Mouse (Mus musculus) heart, embryonic 12.5 days (tissue): ENCODE measurements around the gene Crebbp. TPM values are rescaled to one million over a fixed set of nuclear protein-coding genes. Genes with fewer than 3 reads are reported as not detected.

Source experiments
- ATAC-seq: fragments of 200-750 bp; cut with Nextera tagmentation; 2 replicates; pipeline ENCODE4 v1.8.0; 2017; ENCODE audit warnings: moderate TSS enrichment, moderate library complexity; ENCODE audit not compliant: insufficient number of reproducible peaks, low FRiP score
- H3K27ac ChIP-seq: fragments of 300-500 bp; sonication (generic); 2 replicates; pipeline ENCODE4 v1.5.1; 2016; ENCODE audit warnings: mild to moderate bottlenecking, moderate library complexity; ENCODE audit not compliant: poor library complexity, severe bottlenecking
- H3K27me3 ChIP-seq: fragments of 300-500 bp; sonication (generic); replicated peaks from 2 replicates; pipeline ENCODE4 v1.6.1; 2016; ENCODE audit warnings: mild to moderate bottlenecking, moderate library complexity
- H3K36me3 ChIP-seq: fragments of 300-500 bp; sonication (generic); 2 replicates; pipeline ENCODE4 v1.6.1; 2016; ENCODE audit warnings: mild to moderate bottlenecking, moderate library complexity
- H3K4me1 ChIP-seq: fragments of 300-500 bp; sonication (generic); replicated peaks from 2 replicates; pipeline ENCODE4 v1.6.1; 2016; ENCODE audit warnings: mild to moderate bottlenecking
- H3K4me2 ChIP-seq: fragments of 300-500 bp; sonication (generic); 2 replicates; pipeline ENCODE4 v1.6.1; 2016; ENCODE audit warnings: mild to moderate bottlenecking, moderate library complexity
- H3K4me3 ChIP-seq: fragments of 300-500 bp; sonication (generic); 2 replicates; pipeline ENCODE4 v1.5.1; 2016; ENCODE audit warnings: mild to moderate bottlenecking
- H3K9ac ChIP-seq: fragments of 300-500 bp; sonication (generic); 2 replicates; pipeline ENCODE4 v1.6.1; 2016; ENCODE audit warnings: mild to moderate bottlenecking, moderate library complexity
- H3K9me3 ChIP-seq: fragments of 300-500 bp; sonication (generic); replicated peaks from 2 replicates; pipeline ENCODE4 v1.6.1; 2016; ENCODE audit warnings: mild to moderate bottlenecking, moderate library complexity
- WGBS: fragments of 180-500 bp; shearing (Covaris S2); methylation state at CpG from one replicate; pipeline ENCODE4 v1.1.7; 2016; 5-methylcytosine and 5-hydroxymethylcytosine counted together
- polyA plus RNA-seq: library from polyadenylated mRNA; unstranded; fragments of >200 nt; fragmentation: Nextera tagmentation; extraction: Ambion mirVana; gene quantifications from 2 replicates; pipeline ENCODE4 v1.2.1, GENCODE M21; 2016

Gene Crebbp
- polyA plus RNA-seq, 1 experiment from 2014 or later = 23.2 TPM

DNA sequence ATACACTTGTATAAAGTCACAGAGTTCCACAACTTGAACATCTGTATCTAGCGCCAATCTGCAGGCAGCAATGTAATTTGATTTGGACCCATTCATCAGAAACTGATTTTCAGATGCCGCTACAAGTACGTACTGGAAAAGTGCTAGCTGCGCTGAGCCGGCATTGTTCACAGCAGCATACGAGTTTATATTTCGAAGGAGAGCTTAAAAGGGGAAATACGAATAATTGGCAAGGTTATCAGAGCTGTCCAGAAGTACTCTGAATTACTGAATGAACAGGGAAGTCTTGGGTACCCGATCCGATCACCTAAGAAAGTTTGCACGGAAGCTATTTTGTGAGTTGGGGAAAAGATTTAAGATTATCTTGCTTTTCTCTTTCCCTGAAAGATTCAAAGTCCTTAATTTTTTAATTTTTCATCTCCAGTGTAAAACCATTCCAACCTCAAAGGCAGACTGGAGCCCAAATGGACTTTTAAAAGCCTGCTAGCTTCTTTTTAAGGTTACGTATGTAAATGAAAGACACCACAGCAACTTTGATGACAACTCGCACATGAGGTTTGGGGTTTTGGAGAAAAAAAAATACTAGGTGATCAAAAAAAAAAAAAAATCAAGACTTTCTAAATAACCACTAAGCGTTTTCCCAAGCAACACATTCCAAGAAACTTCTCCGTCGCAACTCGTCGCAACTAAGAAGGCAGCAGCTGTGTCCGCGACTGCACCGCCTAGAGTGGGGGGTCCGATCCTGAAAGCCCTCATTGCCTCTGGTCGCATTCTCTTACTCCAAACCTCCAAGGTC is 1.4 kb downstream of the Crebbp start:
- Histone ChIP-seq H3K9me3 (no peaks in the 10 kb centered on the region), H3K27me3 (peaks cover 12% of the 10 kb centered on the region; the same call in 1 of the 2 replicates), H3K4me2 (peak overlapping the region; percentile 70), H3K36me3 (peaks cover 4% of the 10 kb centered on the region; the same call in 1 of the 2 replicates), H3K9ac (peak overlapping the region; percentile 96), H3K4me1 (peaks cover 22% of the 10 kb centered on the region), H3K4me3 (peak overlapping the region; percentile 94), H3K27ac (peak overlapping the region; percentile 98)
- 0 out of 2 replicates have a peak, but pooled peaks have one; percentile 2 for ATAC-seq
- WGBS = 10% methylated on average over 23 of the region's 23 CpGs

DNA sequence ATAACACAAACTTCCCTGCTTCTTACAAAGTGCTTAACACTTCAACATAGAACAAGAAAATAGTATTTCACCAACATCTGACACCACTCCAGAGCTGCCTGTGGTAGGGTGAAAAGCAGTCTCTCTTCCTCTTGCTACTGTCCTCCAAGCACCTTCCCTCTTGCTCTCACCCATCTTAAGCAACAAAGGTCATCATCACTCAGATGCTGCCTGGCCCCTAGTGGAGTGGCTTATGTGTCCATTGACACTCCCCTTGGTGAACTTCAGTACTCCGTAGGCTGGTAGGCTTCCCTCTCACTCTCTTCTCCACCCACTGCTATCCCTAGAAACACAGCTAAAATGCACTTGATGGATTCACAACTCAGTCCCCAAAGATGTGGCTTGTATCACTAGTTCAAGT is 3.5 kb downstream of the Crebbp start:
- H3K4me3 ChIP-seq = no peak overlapping the region

DNA sequence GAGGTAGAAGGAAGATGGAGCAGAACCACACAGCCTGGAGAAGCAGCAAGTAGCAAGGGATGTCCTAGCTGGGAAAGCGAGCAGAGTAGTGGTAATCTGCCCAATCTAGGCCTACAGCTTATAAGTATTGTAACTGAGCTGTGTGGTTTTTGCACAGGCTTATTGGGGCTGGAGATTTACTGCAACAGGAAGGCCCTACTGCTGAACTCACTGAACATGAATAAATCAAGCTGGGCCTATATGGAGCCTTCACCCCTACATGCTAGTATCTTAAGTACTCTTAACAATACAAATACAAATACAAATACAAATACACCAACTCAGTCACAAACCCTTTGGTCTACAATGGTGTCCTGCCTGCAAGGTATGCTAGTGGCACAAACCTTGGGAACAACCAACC is 10.2 kb downstream of the Crebbp start:
- H3K9me3 ChIP-seq = no peaks in the 10 kb centered on the region
- no peak overlapping the region for H3K27ac ChIP-seq
- H3K36me3 ChIP-seq = peaks cover 7% of the 10 kb centered on the region; the same call in 1 of the 2 replicates
- no peak overlapping the region for H3K4me3 ChIP-seq
- no peak for ATAC-seq
- no peak overlapping the region for H3K9ac ChIP-seq
- H3K4me2 ChIP-seq = no peak overlapping the region
- WGBS = 96% methylated on average over 1 of the region's 1 CpGs
- H3K27me3 ChIP-seq = no peaks in the 10 kb centered on the region
- peaks cover 40% of the 10 kb centered on the region for H3K4me1 ChIP-seq

More for the DNA sequence above, 3.5 kb downstream of the Crebbp start:
- Histone ChIP-seq H3K4me2 (no peak overlapping the region), H3K4me1 (peaks cover 34% of the 10 kb centered on the region), H3K27me3 (peaks cover 5% of the 10 kb centered on the region; the same call in 1 of the 2 replicates), H3K27ac (no peak overlapping the region), H3K36me3 (peaks cover 4% of the 10 kb centered on the region; the same call in 1 of the 2 replicates), H3K9me3 (no peaks in the 10 kb centered on the region), H3K9ac (no peak overlapping the region)
- 71% methylated on average over 1 of the region's 1 CpGs for WGBS
- no peak for ATAC-seq

DNA sequence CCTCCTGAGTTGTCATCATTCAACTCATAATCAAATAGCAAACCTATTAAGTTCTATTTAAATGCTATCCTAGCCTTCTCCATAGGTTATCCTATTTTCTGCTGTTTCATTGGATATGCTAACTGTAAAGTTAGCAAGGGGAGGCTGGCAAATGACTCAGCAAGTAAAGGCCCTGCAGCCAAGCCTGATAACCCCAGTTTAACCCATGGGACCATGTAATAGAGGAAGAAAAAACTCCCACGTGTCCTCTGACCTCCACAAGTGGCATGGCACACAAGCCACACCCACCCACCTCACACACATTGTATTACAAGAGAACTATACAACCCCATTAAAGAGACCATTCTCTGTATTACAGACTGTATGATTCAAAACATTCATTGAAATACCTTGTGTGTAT is 13.8 kb downstream of the Crebbp start:
- Histone ChIP-seq H3K27me3 (no peaks in the 10 kb centered on the region), H3K4me3 (no peak overlapping the region), H3K27ac (no peak overlapping the region), H3K9me3 (no peaks in the 10 kb centered on the region), H3K9ac (no peak overlapping the region), H3K4me1 (peaks cover 26% of the 10 kb centered on the region), H3K4me2 (no peak overlapping the region), H3K36me3 (0 out of 2 replicates have a peak, but pooled peaks cover 2% of the 10 kb centered on the region)
- ATAC-seq = peak; percentile 87
- WGBS = 33% methylated on average over 1 of the region's 1 CpGs

DNA sequence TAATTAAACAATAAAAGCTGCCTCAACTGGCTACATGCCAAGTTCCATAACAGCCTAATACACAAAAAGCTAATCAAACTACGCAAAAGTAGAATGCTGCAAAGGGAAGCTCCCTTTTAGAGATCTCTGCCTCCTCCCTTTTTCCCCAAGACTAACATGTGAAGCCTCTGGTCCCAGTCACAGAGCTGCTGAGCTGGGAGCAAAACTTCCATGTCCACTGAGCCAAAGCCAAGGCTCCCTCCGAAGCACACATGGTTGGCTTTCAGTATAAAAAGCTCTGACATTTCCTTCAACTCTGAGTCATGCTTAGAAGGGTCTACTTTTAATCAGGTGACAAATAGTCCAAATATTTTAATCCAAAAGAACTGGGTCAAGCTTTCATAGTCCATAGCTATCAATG is 14.2 kb downstream of the Crebbp start:
- Histone ChIP-seq H3K9ac (no peak overlapping the region), H3K9me3 (no peaks in the 10 kb centered on the region), H3K27me3 (no peaks in the 10 kb centered on the region), H3K4me1 (peaks cover 22% of the 10 kb centered on the region), H3K36me3 (0 out of 2 replicates have a peak, but pooled peaks cover 2% of the 10 kb centered on the region), H3K4me2 (no peak overlapping the region), H3K27ac (no peak overlapping the region), H3K4me3 (no peak overlapping the region)
- no peak for ATAC-seq
- 76% methylated on average over 2 of the region's 2 CpGs for WGBS

DNA sequence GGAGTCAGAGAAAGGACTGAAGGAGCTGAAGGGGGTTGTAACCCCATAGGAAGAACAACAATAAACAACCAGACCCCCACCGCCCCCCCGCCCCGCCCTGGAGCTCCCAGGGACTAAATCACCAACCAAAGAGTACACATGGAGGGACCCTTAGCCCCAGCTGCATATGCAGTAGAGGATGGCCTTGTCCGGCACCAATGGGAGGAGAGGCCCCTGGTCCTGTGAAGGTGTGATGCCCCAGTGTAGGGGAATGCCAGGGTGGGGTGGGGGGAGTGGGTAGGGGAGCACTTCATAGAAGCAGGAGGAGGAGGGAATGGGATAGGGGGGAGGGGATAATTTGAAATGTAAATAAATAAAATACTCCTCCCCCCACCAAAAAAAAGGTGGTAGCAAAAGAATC is 15.8 kb downstream of the Crebbp start:
- Histone ChIP-seq H3K27ac (no peak overlapping the region), H3K4me2 (no peak overlapping the region), H3K4me3 (no peak overlapping the region), H3K27me3 (no peaks in the 10 kb centered on the region), H3K9me3 (no peaks in the 10 kb centered on the region), H3K4me1 (peaks cover 21% of the 10 kb centered on the region), H3K9ac (no peak overlapping the region), H3K36me3 (0 out of 2 replicates have a peak, but pooled peaks cover 2% of the 10 kb centered on the region)
- no peak for ATAC-seq
- 87% methylated on average over 4 of the region's 4 CpGs for WGBS

DNA sequence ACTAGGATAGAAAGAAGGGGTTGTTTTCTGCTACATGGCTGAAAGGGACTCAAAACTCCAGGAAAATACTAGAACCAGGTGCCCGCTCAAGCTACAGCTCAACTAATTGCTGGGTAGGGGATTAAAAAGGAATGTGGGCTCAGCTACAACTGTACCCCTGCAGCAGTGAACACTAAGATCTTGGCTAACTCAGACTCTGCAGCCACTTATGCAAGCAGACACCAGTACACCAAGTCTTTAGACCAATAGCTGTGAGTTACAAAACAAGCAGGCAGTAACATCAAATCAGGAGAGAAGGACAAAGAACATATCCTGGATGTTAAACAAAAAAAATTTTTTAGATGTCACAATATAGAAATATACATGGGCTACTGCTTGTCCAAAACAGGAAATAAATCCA is 23.6 kb downstream of the Crebbp start:
- no peak overlapping the region for H3K4me2 ChIP-seq
- 98% methylated on average over 1 of the region's 1 CpGs for WGBS
- no peak overlapping the region for H3K9ac ChIP-seq
- no peaks in the 10 kb centered on the region for H3K36me3 ChIP-seq
- no peak overlapping the region for H3K27ac ChIP-seq
- no peaks in the 10 kb centered on the region for H3K27me3 ChIP-seq
- ATAC-seq = no peak
- H3K4me1 ChIP-seq = peaks cover 20% of the 10 kb centered on the region
- no peaks in the 10 kb centered on the region for H3K9me3 ChIP-seq
- H3K4me3 ChIP-seq = no peak overlapping the region

DNA sequence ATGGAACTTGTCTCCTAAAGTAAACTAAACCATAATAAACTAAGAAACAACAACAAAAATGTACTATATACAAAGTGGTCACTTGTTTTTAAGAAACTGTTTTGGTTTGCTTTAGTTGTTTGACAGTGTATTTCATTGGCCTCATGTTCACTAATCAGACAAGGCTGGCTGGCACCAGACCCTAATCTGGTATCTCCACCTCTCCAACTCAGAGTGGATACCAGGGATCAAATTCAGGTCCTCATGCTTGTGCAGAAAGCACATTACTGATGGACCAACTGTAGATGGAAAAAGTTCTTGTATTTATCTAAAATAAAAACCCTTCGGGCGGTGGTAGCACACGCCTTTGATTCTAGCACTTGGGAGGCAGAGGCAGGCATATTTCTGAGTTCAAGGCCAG is 38.7 kb downstream of the Crebbp start:
- Histone ChIP-seq H3K4me2 (no peak overlapping the region), H3K4me1 (peaks cover 26% of the 10 kb centered on the region), H3K27ac (no peak overlapping the region), H3K4me3 (no peak overlapping the region), H3K9me3 (no peaks in the 10 kb centered on the region), H3K36me3 (peaks cover 23% of the 10 kb centered on the region), H3K9ac (no peak overlapping the region), H3K27me3 (no peaks in the 10 kb centered on the region)
- WGBS = 93% methylated on average over 3 of the region's 3 CpGs
- ATAC-seq = no peak

DNA sequence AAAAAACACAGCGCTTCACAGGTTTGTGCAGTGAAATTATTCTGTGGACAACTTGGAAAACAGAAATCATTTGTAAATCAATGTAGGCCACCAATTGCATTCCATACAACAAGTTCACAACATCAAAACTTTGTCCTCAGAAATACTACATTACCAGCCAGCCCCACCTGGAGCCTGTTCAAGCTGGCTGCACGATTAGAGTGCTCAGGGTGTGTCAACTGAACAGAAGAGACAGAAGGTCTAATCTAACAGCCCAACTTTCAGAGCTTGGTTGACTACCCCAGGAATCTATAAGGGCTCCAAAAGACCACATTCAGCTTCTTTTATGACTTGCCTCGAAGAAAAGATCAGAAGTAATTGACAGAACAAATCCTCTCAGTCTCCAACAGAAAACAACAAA is 44.3 kb downstream of the Crebbp start:
- Histone ChIP-seq H3K27ac (no peak overlapping the region), H3K4me2 (no peak overlapping the region), H3K9me3 (no peaks in the 10 kb centered on the region; the same call in 1 of the 2 replicates), H3K36me3 (peaks cover 22% of the 10 kb centered on the region), H3K27me3 (no peaks in the 10 kb centered on the region), H3K9ac (no peak overlapping the region), H3K4me1 (0 out of 2 replicates have a peak, but pooled peaks cover 3% of the 10 kb centered on the region), H3K4me3 (no peak overlapping the region)
- WGBS = 81% methylated on average over 3 of the region's 3 CpGs
- ATAC-seq = no peak

DNA sequence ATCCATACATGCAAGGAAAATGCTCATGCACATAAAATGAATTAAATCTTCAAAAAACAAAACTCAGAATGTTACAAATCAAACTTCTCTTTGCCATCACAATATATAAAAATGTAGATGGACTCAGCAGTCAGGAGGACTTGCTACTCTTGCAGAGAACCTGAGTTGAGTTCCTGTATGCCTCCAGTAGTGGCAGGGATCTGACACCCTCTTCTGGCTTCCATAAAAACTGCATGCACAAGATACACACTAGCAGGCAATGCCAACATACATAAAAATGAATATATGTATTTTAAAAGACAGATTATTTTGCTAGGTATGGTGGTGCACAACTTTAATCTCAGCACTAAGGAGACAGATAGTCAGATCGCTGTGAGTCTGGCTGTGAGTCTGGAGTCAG is 45.3 kb downstream of the Crebbp start:
- 91% methylated on average over 1 of the region's 1 CpGs for WGBS
- no peak for ATAC-seq
- Histone ChIP-seq H3K9ac (no peak overlapping the region), H3K27ac (no peak overlapping the region), H3K36me3 (peaks cover 20% of the 10 kb centered on the region), H3K9me3 (no peaks in the 10 kb centered on the region; the same call in 1 of the 2 replicates), H3K4me3 (no peak overlapping the region), H3K4me2 (no peak overlapping the region), H3K27me3 (no peaks in the 10 kb centered on the region), H3K4me1 (no peaks in the 10 kb centered on the region)

DNA sequence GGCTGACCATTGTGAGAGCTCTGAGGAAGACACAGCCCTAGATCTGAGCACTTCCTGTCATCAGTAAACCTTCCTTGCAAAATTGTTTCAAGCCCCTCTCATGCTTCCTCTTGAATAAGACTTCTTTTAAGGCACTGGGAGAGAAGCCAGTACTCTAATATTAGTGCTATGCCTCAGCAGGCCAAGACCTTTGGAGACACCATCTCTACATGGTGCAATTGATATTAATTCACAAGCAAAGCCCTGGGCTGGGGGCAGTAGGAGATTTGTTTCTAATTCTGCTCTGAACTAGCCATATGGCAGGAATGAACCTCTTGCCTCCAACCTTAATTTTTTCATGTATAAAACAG is 52.9 kb downstream of the Crebbp start:
- ATAC-seq = 0 out of 2 replicates have a peak, but pooled peaks have one; percentile 42
- H3K4me1 ChIP-seq = peaks cover 43% of the 10 kb centered on the region

More for the DNA sequence above, 52.9 kb downstream of the Crebbp start:
- Histone ChIP-seq H3K4me2 (no peak overlapping the region), H3K9ac (no peak overlapping the region), H3K4me3 (no peak overlapping the region), H3K27ac (peak overlapping the region; percentile 83), H3K27me3 (no peaks in the 10 kb centered on the region), H3K36me3 (no peaks in the 10 kb centered on the region; the same call in 1 of the 2 replicates), H3K9me3 (no peaks in the 10 kb centered on the region)
